Mouse (Mus musculus) mature B cell (primary cell): ENCODE results near the gene Gm49405.
"Not testable (repeated sequence)": the region's sequence is repeated elsewhere in the genome, so short reads cannot be mapped to it uniquely, and the experiment has no call there.

ENCODE experiments used
- in situ Hi-C: fragments of 300-500 bp; cut with MboI; formaldehyde crosslinking; loops from 2 replicates; pipeline ENCODE4 v1.14.3; 2019

Gene Gm49405

DNA sequence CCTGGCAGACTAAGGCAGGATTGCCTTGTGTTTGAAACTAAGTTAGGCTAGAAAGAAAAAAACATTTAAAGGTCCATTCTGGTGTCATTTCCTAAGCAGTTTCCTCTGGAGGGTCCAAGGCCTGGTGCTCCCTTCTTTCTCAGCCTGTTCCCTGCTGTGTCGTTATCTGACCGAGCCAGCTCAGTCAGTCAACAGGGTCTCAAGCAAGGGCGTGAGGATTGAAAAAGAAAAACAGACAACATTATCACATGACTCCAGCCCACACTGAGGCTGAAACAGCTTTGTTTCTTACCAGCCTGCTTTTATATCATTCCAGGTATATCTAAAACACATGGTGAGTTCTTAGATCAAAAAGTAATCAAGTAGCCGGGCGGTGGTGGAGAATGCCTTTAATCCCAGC is 15.2 kb downstream of the Gm49405 start:
- in situ Hi-C loops = no loop called here

DNA sequence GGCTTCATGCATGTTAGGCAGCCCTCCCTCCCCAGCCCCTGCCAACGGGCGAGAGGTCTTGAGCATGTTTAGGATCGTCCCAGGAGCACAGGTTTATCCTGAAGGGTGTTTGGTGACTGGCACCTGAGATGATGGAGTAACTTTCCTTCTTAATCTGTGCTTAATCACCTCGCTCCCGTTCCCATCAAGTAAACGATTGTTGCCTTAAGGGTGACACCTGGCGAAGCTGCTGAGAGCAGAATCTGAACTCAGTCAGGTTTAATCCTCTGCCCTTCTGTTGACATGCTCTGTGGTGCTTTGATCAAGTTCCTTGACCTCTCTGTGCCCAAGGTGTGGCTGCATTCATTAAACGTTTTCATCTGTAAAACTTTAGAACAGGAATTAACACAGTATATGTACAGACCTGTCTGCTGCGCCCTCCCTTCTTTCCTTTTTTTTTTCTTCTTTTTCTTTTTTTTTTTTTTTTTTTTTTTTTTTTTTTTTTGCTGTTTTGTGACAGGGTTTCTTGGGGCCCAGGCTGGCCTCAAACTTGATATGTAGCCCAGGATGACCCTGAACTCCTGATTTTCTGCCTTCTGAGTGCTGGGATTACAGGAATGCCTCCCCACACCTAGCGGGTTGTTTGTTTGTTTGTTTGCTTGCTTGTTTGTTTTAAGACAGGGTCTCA is 17.6 kb downstream of the Gm49405 start:
- in situ Hi-C loops = no loop called here

DNA sequence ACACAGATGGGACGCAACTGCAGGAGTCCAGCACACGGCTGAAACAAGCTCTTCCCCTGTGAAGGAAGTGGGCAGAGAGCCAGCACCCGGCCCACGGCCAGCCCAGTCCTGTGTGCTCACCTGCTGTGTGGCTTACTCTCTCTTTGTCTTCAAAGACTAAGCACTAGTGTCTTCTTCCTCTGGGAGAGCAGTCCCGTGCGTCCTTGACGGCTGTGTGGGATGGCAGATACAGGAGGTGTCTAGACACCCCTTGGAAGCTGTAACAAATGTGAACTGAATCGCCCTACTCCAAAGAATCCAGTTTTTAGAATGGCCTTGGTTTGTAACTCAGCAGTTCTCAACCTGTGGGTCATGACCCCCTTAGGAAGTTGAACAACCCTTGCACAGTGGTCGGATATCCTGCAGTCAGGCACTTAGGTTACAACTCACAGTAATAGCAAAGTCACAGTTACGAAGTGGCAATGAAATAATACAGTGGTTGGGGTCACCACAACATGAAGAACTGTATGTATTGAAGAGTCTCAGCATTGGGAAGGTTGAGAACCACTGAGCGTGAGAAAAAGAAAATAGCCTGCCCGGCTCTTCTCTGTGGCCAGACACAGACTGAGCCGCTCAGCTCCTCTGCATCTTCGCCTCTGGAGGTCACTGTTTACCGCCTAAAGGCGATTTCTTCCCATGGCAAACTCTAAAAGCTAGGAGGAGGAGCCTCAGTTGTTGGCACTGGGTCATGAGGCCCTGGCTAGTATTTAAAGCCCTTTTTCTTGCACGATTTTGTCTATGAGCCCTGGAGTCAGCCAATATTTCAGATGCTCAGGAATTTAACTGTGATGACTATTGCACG is 18.5 kb downstream of the Gm49405 start:
- in situ Hi-C loops = no loop called here

DNA sequence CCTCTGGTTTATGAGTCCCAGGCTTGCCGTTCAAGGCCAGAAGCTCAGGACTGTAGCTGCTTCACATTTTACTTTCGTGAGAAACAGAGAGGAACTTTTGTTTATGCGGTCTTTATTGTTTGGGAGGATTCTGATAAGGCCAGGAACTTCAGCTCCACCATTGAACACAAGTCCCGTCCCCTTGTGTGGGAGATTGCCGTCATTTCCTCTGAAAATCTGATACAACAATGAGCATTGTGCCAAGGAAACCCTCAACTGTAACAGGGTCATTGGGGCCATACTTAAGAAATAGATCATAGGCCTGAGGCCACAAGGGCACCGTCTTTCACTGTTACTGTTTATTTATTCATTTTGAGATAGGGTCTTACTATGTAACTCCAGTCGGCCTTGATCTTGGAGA is 22.8 kb downstream of the Gm49405 start:
- in situ Hi-C loops = no loop called here

DNA sequence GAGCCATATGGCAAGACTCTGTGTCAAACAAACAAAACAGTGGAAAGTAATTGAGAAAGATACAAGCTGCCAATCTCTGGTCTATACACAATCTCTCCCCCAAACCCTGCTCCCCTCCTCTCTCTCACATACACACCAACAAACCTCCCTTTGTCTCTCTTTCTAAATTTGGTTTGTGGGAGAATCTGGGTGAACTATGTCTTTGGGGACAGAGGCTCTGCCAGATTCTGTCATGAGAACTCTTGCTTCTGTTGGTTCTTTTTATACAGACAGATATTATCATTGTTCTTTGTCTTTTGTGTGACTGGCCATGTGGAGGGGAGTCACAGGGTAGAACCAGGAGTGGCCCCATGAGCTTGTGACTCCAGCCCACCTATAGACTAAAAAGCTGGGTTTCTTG is 27.1 kb downstream of the Gm49405 start:
- in situ Hi-C loops = no loop called here

DNA sequence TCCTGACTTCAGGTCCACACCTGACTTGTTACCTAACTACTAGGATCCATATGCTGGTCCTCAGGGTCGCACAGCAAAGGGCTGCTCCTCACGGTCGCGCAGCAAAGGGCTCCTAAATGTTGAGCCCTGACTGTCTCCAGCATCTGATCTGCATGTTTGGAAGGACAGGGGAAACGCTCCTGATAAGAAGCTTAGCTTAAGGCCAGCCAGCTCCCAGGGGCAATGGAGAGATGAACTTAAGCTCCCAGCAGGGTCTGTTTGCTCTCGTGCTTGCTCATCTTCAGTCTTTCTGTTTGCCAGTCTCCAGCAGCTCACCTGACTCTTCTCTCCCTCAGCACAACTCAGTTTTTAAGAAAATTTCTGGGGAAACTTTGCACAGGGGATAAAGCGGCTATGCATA is 32.2 kb downstream of the Gm49405 start:
- in situ Hi-C loops = no loop called here

DNA sequence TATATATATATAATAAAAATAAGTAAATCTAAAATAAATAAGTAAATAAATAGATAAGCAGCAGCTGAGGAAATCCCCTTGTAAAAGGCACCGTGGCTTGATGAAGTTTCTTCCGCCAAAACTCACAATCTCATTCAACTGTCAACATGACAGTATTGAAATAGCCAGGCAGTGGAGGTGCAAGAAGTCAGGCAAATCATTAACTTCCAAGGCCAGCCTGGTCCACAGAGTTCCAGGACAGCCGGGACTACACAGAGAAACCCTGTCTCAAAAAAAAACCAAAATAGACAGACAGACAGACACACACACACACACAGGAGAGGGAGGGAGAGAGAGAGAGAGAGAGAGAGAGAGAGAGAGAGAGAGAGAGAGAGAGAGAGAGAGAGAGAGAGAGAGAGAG is 32.9 kb downstream of the Gm49405 start:
- in situ Hi-C loops = no loop called here

DNA sequence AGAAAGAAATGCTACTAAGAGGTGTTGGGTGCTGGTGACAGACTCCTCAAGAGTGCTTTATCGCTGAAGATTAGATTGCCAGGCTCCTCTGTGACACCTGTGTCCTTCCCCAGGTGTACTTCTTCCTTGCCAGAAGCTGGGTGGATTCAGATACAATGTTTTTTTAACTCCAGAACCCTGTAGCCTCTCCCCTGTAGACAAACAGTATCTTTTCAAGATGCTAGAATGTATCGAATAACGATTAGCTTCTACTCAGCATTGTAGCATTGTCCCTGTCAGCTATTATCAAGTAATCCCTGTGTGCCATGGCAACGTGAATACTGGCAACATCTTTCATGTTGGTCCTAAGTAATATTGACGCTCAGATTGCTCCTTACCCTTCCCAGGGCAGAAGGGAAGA is 33.3 kb downstream of the Gm49405 start:
- in situ Hi-C loops = no loop called here

DNA sequence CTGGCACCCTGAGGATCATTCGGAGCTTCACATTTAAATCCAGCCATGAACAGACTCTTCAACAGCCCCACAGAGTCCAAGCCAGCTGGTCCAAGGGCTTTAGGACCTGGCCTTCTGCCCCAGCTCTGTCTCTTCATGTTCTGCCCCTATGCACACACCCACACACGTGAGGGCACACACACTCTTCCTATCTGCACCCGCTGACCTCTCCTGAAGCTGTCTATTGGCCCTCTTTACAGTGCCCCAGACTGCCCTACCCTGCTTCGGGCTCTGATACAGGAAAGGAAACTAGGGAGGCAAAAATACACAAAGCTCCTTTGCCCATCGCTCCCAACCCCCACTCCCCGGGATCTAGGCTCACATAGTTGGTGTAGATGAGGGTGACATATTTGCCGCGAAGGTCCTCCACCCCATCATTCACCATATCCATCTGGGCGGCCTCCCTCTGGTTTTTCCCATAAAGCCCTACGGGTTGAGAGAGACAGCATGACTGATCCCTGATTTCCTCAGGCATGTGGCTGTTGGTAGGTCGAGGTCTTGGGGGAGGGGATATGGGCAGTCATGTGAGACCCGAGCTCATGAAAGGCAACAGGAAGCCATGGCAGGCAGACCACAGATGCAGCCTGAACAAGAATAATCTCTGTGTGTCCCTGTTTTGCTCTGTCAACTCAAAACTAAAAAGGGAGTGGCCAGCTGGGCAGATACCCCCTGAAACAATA is 36.1 kb downstream of the Gm49405 start:
- in situ Hi-C loops = no loop called here

DNA sequence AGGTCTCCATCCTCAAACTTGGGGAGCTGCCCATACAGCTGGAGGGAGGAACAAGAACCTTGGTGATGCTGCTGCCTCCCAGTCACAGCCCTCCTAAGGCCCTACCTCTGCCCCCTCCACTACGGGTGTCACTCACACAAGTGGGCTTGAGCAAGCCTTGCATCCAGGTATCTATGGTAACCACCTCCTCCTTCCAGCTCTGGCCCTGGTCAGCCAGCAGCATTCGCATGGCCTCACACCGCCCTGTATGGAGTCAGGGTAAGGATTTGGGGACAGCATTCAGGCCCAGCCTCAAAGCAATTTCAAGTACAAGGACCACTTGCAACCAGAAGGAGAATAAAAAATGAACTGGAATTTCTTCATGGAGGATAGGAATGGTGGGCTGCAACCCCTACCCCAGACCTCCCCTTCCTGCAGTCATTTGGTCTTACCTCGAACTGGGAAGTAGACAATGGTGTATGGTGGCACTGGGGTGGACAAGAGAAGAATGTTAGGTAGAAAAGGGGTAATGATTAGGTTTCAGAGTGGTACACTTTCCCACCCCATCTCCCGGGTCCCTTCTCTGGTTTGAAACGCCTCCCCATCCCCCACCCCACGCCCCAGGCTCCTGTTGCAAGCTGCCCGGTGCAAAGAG is 36.8 kb downstream of the Gm49405 start:
- in situ Hi-C loops = not testable (repeated sequence)

DNA sequence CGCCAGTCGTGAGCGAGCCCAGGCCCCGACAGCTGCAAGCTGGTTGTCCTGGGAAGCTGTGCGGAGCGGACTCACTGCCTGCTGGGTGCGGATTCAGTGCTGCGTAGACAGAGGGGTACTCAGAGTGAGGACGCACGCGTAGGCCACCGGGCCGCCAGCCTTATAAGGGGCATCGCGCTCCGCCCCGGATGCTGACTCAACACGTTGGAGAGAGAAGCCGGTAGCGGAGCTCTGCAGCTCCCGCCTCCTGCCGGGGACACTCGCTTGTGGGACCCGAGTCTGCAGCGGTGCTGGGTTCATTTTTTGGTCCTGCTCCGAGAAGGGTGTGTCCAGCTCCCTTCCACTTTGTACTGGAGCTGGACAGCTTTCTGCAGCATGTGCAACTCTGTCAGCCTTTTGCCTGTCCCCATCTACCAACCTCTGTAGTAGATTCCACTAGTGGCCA is 37.4 kb downstream of the Gm49405 start, which contains the start of gene Gstp1:
Gene Gstp1 (minus strand): TSS at position 198 of the 445 bp plus-strand sequence.
- in situ Hi-C loops = no loop called here

DNA sequence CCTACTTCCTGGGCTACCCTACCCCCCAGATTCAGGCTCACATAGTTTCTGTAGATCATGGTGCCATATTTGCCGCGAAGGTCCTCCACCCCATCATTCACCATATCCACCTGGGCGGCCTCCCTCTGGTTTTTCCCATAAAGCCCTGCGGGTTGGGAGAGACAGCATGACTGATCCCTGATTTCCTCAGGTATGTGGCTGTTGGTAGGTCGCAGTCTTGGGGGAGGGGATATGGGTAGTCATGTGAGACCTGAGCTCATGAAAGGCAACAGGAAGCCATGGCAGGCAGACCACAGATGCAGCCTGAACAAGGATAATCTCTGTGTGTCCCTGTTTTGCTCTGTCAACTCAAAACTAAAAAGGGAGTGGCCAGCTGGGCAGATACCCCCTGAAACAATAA is 40.5 kb downstream of the Gm49405 start:
- in situ Hi-C loops = not testable (repeated sequence)

DNA sequence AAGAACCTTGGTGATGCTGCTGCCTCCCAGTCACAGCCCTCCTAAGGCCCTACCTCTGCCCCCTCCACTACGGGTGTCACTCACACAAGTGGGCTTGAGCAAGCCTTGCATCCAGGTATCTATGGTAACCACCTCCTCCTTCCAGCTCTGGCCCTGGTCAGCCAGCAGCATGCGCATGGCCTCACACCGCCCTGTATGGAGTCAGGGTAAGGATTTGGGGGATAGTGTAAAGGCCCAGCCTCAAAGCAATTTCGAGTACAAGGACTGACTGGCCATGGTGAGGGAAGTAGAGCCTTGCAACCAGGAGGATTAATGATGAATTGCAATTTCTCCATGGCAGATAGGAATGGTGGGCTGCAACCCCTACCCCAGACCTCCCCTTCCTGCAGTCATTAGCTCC is 41.1 kb downstream of the Gm49405 start:
- in situ Hi-C loops = not testable (repeated sequence)

DNA sequence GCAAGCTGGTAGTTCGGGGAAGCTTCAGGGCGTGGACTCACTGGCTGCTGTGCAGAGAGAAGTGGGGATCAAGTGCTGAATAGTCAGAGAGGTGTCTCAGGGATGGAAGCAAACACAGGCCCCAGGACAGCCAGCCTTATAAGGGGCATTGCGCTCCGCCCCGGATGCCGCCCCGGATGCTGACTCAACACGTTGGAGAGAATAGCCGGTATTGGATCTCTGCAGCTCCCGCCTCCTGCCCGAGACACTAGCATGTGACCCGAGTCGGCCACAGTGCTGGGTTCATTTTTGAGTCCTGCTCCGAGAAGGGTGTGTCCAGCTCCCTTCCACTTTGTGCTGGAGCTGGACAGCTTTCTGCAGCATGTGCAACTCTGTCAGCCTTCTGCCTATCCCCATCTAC is 41.7 kb downstream of the Gm49405 start:
- in situ Hi-C loops = no loop called here

DNA sequence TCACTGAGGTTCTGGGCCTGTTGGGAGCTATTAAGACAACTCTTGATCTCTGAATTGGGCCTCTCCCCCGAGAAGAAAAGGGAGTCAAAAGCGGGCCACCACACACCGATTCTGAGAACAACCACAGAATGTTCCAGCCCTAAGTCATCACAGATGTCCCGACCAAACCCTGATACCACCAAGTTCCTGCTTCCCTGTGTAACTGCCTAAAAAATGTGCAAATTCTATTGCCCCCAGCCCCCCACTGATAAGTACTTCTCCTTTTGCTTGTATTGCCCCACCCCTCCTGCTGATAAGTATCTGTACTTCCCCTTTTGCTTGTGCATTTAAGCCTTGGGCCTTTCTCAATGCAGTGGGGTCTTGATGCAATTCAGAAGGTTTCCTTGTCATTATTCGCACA is 43.7 kb downstream of the Gm49405 start:
- in situ Hi-C loops = not testable (repeated sequence)

DNA sequence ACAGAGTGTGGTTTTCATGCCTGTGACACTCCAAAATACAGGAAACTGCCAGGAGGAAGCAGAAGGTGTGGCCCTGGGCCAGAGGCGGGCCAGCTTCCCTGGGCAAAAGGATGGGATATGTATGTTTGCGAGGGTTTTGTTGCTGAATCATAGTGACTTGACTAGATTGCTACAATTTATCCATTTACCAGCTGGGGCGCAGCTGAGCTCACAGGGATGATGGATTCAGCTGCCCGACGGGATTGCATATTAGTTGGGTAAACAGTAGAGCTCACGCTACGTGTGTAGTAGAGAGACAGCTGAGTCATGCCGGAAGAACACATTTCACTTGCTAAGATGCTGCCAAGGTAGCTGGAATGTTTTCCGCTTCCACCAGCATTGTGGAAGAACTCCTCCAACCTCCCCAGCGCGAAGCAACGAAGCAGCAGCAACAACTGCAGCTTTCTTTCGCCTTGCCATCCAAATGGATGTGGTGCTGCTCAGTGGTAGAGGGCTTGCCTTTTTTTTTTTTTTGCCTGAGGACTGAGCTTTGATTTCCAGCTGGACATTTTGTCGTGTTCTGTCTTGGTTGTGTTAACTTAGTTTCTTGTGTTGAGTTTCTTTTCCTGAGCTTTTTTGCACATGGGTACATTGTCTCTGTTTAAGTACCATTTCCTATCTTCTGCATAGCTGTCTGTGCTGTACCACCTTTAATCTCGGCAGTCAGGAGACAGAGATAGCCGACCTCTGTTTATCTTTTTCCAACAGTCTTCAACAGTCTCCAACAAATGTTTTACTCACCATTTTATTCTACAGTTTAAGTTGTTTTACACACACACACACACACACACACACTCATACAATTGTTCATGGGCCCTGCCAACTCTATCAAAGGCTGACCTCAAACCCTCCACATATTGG is 45.8 kb downstream of the Gm49405 start, which contains the start of gene Gstp2:
Gene Gstp2 (minus strand): TSS at position 58 of the 900 bp plus-strand sequence.
- in situ Hi-C loops = no loop called here

DNA sequence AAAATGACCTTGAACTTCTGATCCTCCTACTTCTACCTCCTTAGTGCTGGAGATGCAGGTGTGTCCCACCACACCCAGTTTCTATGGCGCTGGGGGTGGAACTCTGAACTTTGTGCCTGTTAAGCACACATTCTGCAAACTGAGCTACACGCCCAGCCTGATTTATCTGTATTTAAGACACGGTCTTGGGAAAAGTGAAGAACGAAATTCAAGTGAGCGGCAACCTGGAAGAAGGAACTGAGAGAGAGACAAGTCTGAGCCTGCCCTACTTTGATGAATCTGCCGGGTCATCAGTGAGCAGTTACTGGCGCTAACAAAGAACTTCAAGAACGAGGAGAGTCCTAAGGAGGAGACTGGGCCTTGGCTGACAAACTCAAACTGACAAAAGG is 46.4 kb downstream of the Gm49405 start:
- in situ Hi-C loops = no loop called here

DNA sequence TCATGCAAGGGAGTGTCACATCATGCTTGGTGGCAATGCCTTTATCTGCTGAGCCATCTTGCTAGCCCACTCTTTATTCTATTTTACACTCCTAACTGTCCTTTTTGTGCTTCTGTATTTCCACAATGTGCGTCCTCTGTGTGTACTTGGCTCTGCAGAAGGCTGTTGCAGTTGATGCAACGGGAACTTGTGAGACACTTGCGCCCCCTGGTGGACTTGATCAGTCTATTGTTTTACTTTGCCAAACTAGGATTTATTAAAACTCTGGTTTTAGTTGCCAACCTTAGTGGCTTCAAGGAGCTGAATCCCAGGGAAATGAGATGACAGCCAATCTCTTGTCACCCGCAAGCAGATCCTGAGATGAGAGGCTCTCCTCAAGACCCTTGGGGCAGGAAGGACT is 47.4 kb downstream of the Gm49405 start:
- in situ Hi-C loops = no loop called here

DNA sequence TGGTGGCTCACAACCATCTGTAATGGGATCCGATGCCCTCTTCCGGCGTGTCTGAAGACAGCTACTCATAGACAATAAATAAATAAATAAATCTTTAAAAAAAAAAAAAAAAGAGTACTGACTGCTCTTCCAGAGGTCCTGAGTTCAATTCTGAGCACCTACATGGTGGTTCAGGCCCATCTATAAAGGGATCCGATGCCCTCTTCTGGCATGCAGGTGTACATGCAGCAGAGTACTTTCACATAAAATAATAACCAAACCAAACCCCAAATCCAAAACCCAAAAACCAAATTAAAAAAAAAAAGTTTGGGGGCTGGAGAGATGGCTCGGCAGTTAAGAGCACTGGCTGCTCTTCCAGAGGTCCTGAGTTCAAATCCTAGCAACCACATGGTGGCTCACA is 48.6 kb downstream of the Gm49405 start:
- in situ Hi-C loops = not testable (repeated sequence)

DNA sequence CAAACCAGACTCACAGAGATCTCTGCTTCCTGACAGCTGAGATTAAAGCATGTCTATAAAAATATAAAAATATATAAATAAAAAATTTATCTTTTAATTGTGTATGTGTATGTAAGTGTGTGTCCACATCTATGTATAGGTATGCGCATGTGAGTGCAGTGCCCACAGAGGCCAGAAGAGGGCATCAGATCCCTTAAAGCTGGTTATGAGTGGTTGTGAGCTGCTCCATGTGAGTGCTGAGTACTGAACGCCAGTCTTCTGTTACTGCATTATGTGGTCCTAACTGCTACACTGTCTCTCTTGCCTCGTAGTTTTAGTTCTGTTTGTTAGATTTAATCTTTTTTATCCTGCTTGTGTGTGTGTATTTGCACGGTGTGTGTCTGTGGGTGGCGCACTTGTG is 50.6 kb downstream of the Gm49405 start:
- in situ Hi-C loops = no loop called here
